23 mouse cellular contexts compared by ENCODE assay signal in genomic region chr9:102993764-102994163, GRCm38 (mm10). TPM values are rescaled to one million over a fixed set of nuclear protein-coding genes. Genes with fewer than 3 reads are reported as not detected.
A peak's percentile ranks its signal among the peaks of the same experiment; 100 is the strongest.
DNase-seq lines count a peak whose midpoint lies in the region; ATAC-seq and TF ChIP-seq lines count a peak whose summit lies in the region.
"Had no signal": no experiment of that assay in that cellular context is flagged by ENCODE, and none has a peak within 500 bp of the region (broad histone marks: within the 10 kb centered on the region; RNA-seq: fewer than 3 reads in every experiment).

No protein-coding gene starts in this region.

- H3ac ChIP-seq in C2C12 (ENCODE audit: control insufficient read depth, insufficient read length, low read depth), result no peak overlapping the region

- WGBS in heart, embryonic 12.5 days, result 49% methylated on average over 5 of the region's 5 CpGs
- WGBS in lung, adult 2 months, result 80% methylated on average over 5 of the region's 5 CpGs

- no peak overlapping the region for H3K4me3 ChIP-seq in heart, embryonic 12.5 days
- no peak overlapping the region for H3K4me3 ChIP-seq in lung, adult 2 months (replicated peaks; ENCODE audit: extremely low read depth, low read depth, low read length)
- H3K4me3 ChIP-seq in C2C12 (ENCODE audit: insufficient read depth, poor library complexity, severe bottlenecking), result no peak overlapping the region
- no peak overlapping the region for H3K4me3 ChIP-seq in embryonic fibroblast, embryonic 13.5 days (ENCODE audit: insufficient read depth, low read length)
- H3K4me3 ChIP-seq: erythroblast, embryonic 14.5 days; forebrain, embryonic 13.5 days; midbrain, embryonic 12.5 days; neural tube, embryonic 12.5 days had no signal

- no peak overlapping the region for H3K4me2 ChIP-seq in heart, embryonic 12.5 days
- H3K4me2 ChIP-seq: forebrain, embryonic 13.5 days; heart, embryonic 11.5 days; lung, embryonic 14.5 days; midbrain, embryonic 12.5 days; neural tube, embryonic 12.5 days had no signal

- 0 out of 2 replicates have a peak, but pooled peaks have one; percentile 1 for TF ChIP-seq POLR2A in lung, adult 2 months (IDR thresholded peaks at IDR 0.05; ENCODE audit: borderline replicate concordance, extremely low read depth, low read depth, low read length)
- TF ChIP-seq POLR2A in embryonic fibroblast, embryonic 13.5 days (IDR thresholded peaks at IDR 0.05; ENCODE audit: low read depth, low read length), result no peak

- H3K79me3 ChIP-seq in C2C12 (ENCODE audit: low read depth), result no peaks in the 10 kb centered on the region

- intact Hi-C loops in heart, postnatal 25 days (cut with DNase I), result no loop called here

- no peak for ATAC-seq in heart, embryonic 12.5 days (ENCODE audit: insufficient number of reproducible peaks, low FRiP score)
- ATAC-seq: forebrain, embryonic 13.5 days had no signal

- 0 out of 2 replicates have a peak, but pooled peaks cover 3% of the 10 kb centered on the region for H3K27me3 ChIP-seq in heart, embryonic 12.5 days (replicated peaks)
- H3K27me3 ChIP-seq in C2C12 (ENCODE audit: control insufficient read depth, insufficient read depth, insufficient read length), result no peaks in the 10 kb centered on the region
- H3K27me3 ChIP-seq: forebrain, embryonic 13.5 days; midbrain, embryonic 12.5 days; neural tube, embryonic 12.5 days had no signal

- no peaks in the 10 kb centered on the region for H3K36me3 ChIP-seq in heart, embryonic 12.5 days
- no peaks in the 10 kb centered on the region for H3K36me3 ChIP-seq in C2C12 (ENCODE audit: control insufficient read depth, insufficient read depth)
- H3K36me3 ChIP-seq: midbrain, embryonic 12.5 days; neural tube, embryonic 12.5 days had no signal

- no peak for DNase-seq in heart, postnatal 25 days (ENCODE audit: low spot score)
- no peak for DNase-seq in lung, adult 2 months
- DNase-seq in lung, postnatal 4 days, result no peak
- DNase-seq in frontal cortex, postnatal 14 days (ENCODE audit: low spot score in 2 of 2), result no peak
- DNase-seq in kidney, adult 9 months, result no peak
- DNase-seq: cerebellum, adult 9-10 months; gastrocnemius, postnatal 14 days; kidney, adult 2 months; kidney, postnatal 36 days; left cerebral cortex, postnatal 4 days; liver; lung, embryonic 14.5 days; spleen, adult 18-20 months; thymus, adult 2 months had no signal

- H3K9me3 ChIP-seq in heart, embryonic 12.5 days (replicated peaks), result no peaks in the 10 kb centered on the region
- H3K9me3 ChIP-seq: forebrain, embryonic 13.5 days; midbrain, embryonic 12.5 days; neural tube, embryonic 12.5 days had no signal

- H3K79me2 ChIP-seq in C2C12 (ENCODE audit: control insufficient read depth, insufficient read depth), result no peaks in the 10 kb centered on the region

- peak overlapping the region; percentile 45 for H3K27ac ChIP-seq in heart, embryonic 12.5 days (ENCODE audit: poor library complexity, severe bottlenecking)
- peak overlapping the region; percentile 10; the same call in 1 of the 2 replicates for H3K27ac ChIP-seq in embryonic fibroblast, embryonic 13.5 days (ENCODE audit: insufficient read depth, low read length)
- H3K27ac ChIP-seq: forebrain, embryonic 13.5 days; macrophage; neural tube, embryonic 12.5 days had no signal

- TF ChIP-seq CTCF in lung, adult 2 months (IDR thresholded peaks at IDR 0.05; ENCODE audit: insufficient read depth, low read length), result no peak
- TF ChIP-seq CTCF in C2C12 (IDR thresholded peaks at IDR 0.05; ENCODE audit: control insufficient read depth, insufficient read depth, insufficient read length), result no peak
- TF ChIP-seq CTCF in embryonic fibroblast, embryonic 13.5 days (IDR thresholded peaks at IDR 0.05; ENCODE audit: borderline replicate concordance, insufficient read depth, low read length), result no peak

- peaks cover 42% of the 10 kb centered on the region for H3K4me1 ChIP-seq in heart, embryonic 12.5 days (replicated peaks)
- H3K4me1 ChIP-seq in lung, adult 2 months (ENCODE audit: control insufficient read depth, insufficient read depth, low read length), result peaks cover 4% of the 10 kb centered on the region; the same call in 1 of the 2 replicates
- H3K4me1 ChIP-seq in embryonic fibroblast, embryonic 13.5 days (ENCODE audit: control insufficient read depth, insufficient read depth, low read length), result peaks cover 8% of the 10 kb centered on the region

- H3K9ac ChIP-seq in heart, embryonic 12.5 days, result peak overlapping the region; percentile 15; the same call in 1 of the 2 replicates
- H3K9ac ChIP-seq: forebrain, embryonic 13.5 days; lung, embryonic 14.5 days; midbrain, embryonic 12.5 days; neural tube, embryonic 12.5 days had no signal

TF ChIP-seq in C2C12, 6 proteins besides CTCF, POLR2A, EP300 and RAD21:
- TF ChIP-seq MYOD1 (IDR thresholded peaks at IDR 0.05; ENCODE audit: control insufficient read depth, insufficient read length, low read depth) (peak; percentile 20), FOSL1 (IDR thresholded peaks at IDR 0.05; ENCODE audit: insufficient read depth, low read length, poor library complexity, severe bottlenecking) (peak; percentile 42), CEBPB (IDR thresholded peaks at IDR 0.05; ENCODE audit: low read depth) (no peak), MAX (IDR thresholded peaks at IDR 0.05) (peak; percentile 28)
TF ChIP-seq in C2C12: peak in this region for 3.

RNA-seq across cellular contexts. Expression of gene Slco2a1, which starts 5.3 kb away (rescaled TPM):
- 7.1 and 9.0 TPM in 2 replicates for polyA plus RNA-seq in heart, embryonic 12.5 days (2016; fragmentation: Nextera tagmentation; extraction: Ambion mirVana)
- 1 to 10 TPM; 4.8 to 5.6 TPM for total RNA-seq in heart, postnatal 25 days (2021)
- 289 and 334 TPM in 2 replicates for polyA plus RNA-seq in lung, adult 2 months (2012; rRNA removed)
- 0.20 TPM for polyA plus RNA-seq in C2C12 (2012; fragmentation: generic; extraction: Trizol)
- polyA plus RNA-seq in embryonic fibroblast, embryonic 13.5 days (2011; ENCODE audit: insufficient read length, low read depth, missing spikeins), result 9.1 and 14.3 TPM in 2 replicates
- polyA plus RNA-seq: macrophage had no signal

Comparison
In these comparisons a context has a peak if more than half of its experiments do, and no peak if none do; other contexts are left out.
1. RNA of gene Slco2a1, which starts 5.3 kb away (polyA plus RNA-seq): 289 to 334 TPM in lung, adult 2 months; 9.1 to 14.3 TPM in embryonic fibroblast, embryonic 13.5 days, 7.1 to 9.0 TPM in heart, embryonic 12.5 days and 0.20 TPM in C2C12 (single experiment); every median in the first group is over 10 times any median in the second.